8 mouse cellular contexts compared by ENCODE assay signal in the genomic region with DNA sequence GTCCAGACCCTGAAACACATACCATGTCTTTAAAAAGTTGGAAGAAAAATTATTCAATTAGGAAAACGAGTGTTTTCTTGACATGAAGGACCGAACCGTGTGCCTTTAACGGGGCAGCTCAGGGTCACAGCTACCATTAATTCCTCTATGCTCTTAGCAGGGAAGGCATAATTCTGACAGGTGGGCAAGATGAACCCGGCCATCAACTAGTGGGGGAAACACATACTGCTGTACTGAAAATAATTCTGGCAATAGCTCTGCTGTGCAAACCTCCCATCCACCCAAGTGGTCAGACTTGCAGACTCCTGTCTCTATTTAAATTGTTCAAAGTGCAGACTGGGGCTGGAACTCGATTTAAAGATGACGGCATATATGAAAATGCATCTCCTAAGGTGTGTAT. TPM values are rescaled to one million over a fixed set of nuclear protein-coding genes. Genes with fewer than 3 reads are reported as not detected.
DNase-seq lines count a peak whose midpoint lies in the region; ATAC-seq and TF ChIP-seq lines count a peak whose summit lies in the region.

No protein-coding gene starts in this region.

- no peaks in the 10 kb centered on the region for H3K9me3 ChIP-seq in heart, postnatal 0 days (replicated peaks; ENCODE audit: control insufficient read depth, low read length)
- H3K9me3 ChIP-seq in hindbrain, embryonic 13.5 days = no peaks in the 10 kb centered on the region
- H3K9me3 ChIP-seq in midbrain, embryonic 10.5 days (replicated peaks) = no peaks in the 10 kb centered on the region

- no peak for ATAC-seq in heart, postnatal 0 days (ENCODE audit: insufficient read depth, low read depth)
- ATAC-seq in hindbrain, embryonic 13.5 days (ENCODE audit: low FRiP score) = peak; percentile 35; the same call in 1 of the 2 replicates

- H3K27ac ChIP-seq in heart, postnatal 0 days (ENCODE audit: low read depth) = peak overlapping the region; percentile 78
- H3K27ac ChIP-seq in bone marrow, adult 2 months (ENCODE audit: control insufficient read depth, insufficient read depth, low read depth, low read length, poor library complexity) = peak overlapping the region; percentile 91
- H3K27ac ChIP-seq in hindbrain, embryonic 13.5 days = peak overlapping the region; percentile 92
- H3K27ac ChIP-seq in midbrain, embryonic 10.5 days (replicated peaks) = peak overlapping the region; percentile 96

- peak overlapping the region; percentile 65 for H3K4me2 ChIP-seq in heart, postnatal 0 days (ENCODE audit: low read depth, low read length)
- peak overlapping the region; percentile 66 for H3K4me2 ChIP-seq in hindbrain, embryonic 13.5 days

- DNase-seq in heart, postnatal 0 days (ENCODE audit: low spot score) = no peak
- DNase-seq in heart, postnatal 36 days = no peak
- no peak for DNase-seq in midbrain, embryonic 10.5 days (ENCODE audit: low spot score)
- DNase-seq in gastrocnemius, postnatal 14 days = no peak
- DNase-seq in adipocyte (ENCODE audit: low spot score) = no peak
- no peak for DNase-seq in right cerebral cortex, postnatal 14 days

- 0 out of 2 replicates have a peak, but pooled peaks cover 6% of the 10 kb centered on the region for H3K4me1 ChIP-seq in heart, postnatal 0 days (ENCODE audit: control insufficient read depth, insufficient read depth)
- H3K4me1 ChIP-seq in bone marrow, adult 2 months (ENCODE audit: control insufficient read depth, insufficient read depth, low read length) = peaks cover 1% of the 10 kb centered on the region; the same call in 1 of the 2 replicates
- peaks cover 14% of the 10 kb centered on the region for H3K4me1 ChIP-seq in hindbrain, embryonic 13.5 days (replicated peaks)
- peaks cover 20% of the 10 kb centered on the region for H3K4me1 ChIP-seq in midbrain, embryonic 10.5 days

- intact Hi-C loops in heart, postnatal 36 days (cut with DNase I) = loop anchor here (5.0 kb wide), 1 partner anchor 76 kb away; no protein-coding TSS in a partner anchor
- intact Hi-C loops in gastrocnemius, postnatal 14 days (cut with DNase I; ENCODE audit: low total_unique reads) = no loop called here

- H3K4me3 ChIP-seq in heart, postnatal 0 days (ENCODE audit: low read depth, low read length) = peak overlapping the region; percentile 91
- peak overlapping the region; percentile 72 for H3K4me3 ChIP-seq in bone marrow, adult 2 months (replicated peaks; ENCODE audit: control insufficient read depth, low read depth, low read length)
- H3K4me3 ChIP-seq in hindbrain, embryonic 13.5 days = peak overlapping the region; percentile 87
- peak overlapping the region; percentile 90 for H3K4me3 ChIP-seq in midbrain, embryonic 10.5 days

- TF ChIP-seq EP300 in heart, postnatal 0 days (IDR thresholded peaks at IDR 0.05; ENCODE audit: low read depth) = no peak

- H3K9ac ChIP-seq in heart, postnatal 0 days (replicated peaks; ENCODE audit: low read depth, low read length) = peak overlapping the region; percentile 83
- peak overlapping the region; percentile 95 for H3K9ac ChIP-seq in hindbrain, embryonic 13.5 days

- H3K27me3 ChIP-seq in heart, postnatal 0 days (ENCODE audit: control insufficient read depth, insufficient read depth, low read length) = no peaks in the 10 kb centered on the region
- H3K27me3 ChIP-seq in hindbrain, embryonic 13.5 days = no peaks in the 10 kb centered on the region
- no peaks in the 10 kb centered on the region for H3K27me3 ChIP-seq in midbrain, embryonic 10.5 days (ENCODE audit: low read depth, poor library complexity, severe bottlenecking)

- 20% methylated on average over 7 of the region's 7 CpGs for WGBS in heart, postnatal 0 days
- WGBS in bone marrow, adult 2 months = 21% methylated on average over 7 of the region's 7 CpGs
- 26% methylated on average over 7 of the region's 7 CpGs for WGBS in hindbrain, embryonic 13.5 days
- 27% methylated on average over 7 of the region's 7 CpGs for WGBS in midbrain, embryonic 10.5 days

- TF ChIP-seq POLR2A in bone marrow, adult 2 months (IDR thresholded peaks at IDR 0.05; ENCODE audit: borderline replicate concordance, control insufficient read depth, low read depth, low read length) = no peak

- TF ChIP-seq CTCF in heart, postnatal 0 days (IDR thresholded peaks at IDR 0.05; ENCODE audit: low read depth) = no peak
- no peak for TF ChIP-seq CTCF in bone marrow, adult 2 months (IDR thresholded peaks at IDR 0.05; ENCODE audit: control insufficient read depth, insufficient read depth, low read length)

- H3K36me3 ChIP-seq in heart, postnatal 0 days (replicated peaks; ENCODE audit: control insufficient read depth, insufficient read depth, low read length) = no peaks in the 10 kb centered on the region
- H3K36me3 ChIP-seq in hindbrain, embryonic 13.5 days = no peaks in the 10 kb centered on the region
- no peaks in the 10 kb centered on the region for H3K36me3 ChIP-seq in midbrain, embryonic 10.5 days

RNA-seq across cellular contexts. Expression of gene Btbd8, which starts 0.6 kb away (rescaled TPM):
- total RNA-seq in heart, postnatal 0 days (2014; rRNA removed; ENCODE audit: low replicate concordance) = 3.0 and 5.4 TPM in 2 replicates
- 1.8 and 2.5 TPM in 2 replicates for polyA plus RNA-seq in heart, postnatal 0 days (2015; fragmentation: Nextera tagmentation; extraction: Ambion mirVana)
- 1 to 10 TPM; 4.5 to 6.2 TPM for total RNA-seq in heart, postnatal 36 days (2021)
- 2.9 and 3.5 TPM in 2 replicates for polyA plus RNA-seq in bone marrow, adult 2 months (2011; ENCODE audit: insufficient read depth, insufficient read length, low replicate concordance, missing spikeins)
- polyA plus RNA-seq in hindbrain, embryonic 13.5 days (2015; fragmentation: Nextera tagmentation; extraction: Ambion mirVana) = 15.1 and 16.3 TPM in 2 replicates
- 4.6 and 6.4 TPM in 2 replicates for polyA plus RNA-seq in midbrain, embryonic 10.5 days (2016; fragmentation: Nextera tagmentation; extraction: Ambion mirVana)
- 10 to 100 TPM in 1 of 2 experiments, 1 to 10 TPM in 1; 9.8 to 16.1 TPM for total RNA-seq in gastrocnemius, postnatal 14 days (2021)

RNA-seq across cellular contexts. Expression of gene Lpcat2b, which starts 7.0 kb away (rescaled TPM):
- total RNA-seq in heart, postnatal 0 days (2014; rRNA removed; ENCODE audit: low replicate concordance) = not detected in 2 replicates
- not detected in 2 replicates for polyA plus RNA-seq in heart, postnatal 0 days (2015; fragmentation: Nextera tagmentation; extraction: Ambion mirVana)
- total RNA-seq in heart, postnatal 36 days (2021) = not detected
- not detected in 2 replicates for polyA plus RNA-seq in bone marrow, adult 2 months (2011; ENCODE audit: insufficient read depth, insufficient read length, low replicate concordance, missing spikeins)
- not detected in 2 replicates for polyA plus RNA-seq in hindbrain, embryonic 13.5 days (2015; fragmentation: Nextera tagmentation; extraction: Ambion mirVana)
- polyA plus RNA-seq in midbrain, embryonic 10.5 days (2016; fragmentation: Nextera tagmentation; extraction: Ambion mirVana) = not detected in 2 replicates
- total RNA-seq in gastrocnemius, postnatal 14 days (2021) = not detected

RNA-seq across cellular contexts. Expression of gene Ephx4, which starts 35.8 kb away (rescaled TPM):
- not detected in 2 replicates for total RNA-seq in heart, postnatal 0 days (2014; rRNA removed; ENCODE audit: low replicate concordance)
- polyA plus RNA-seq in heart, postnatal 0 days (2015; fragmentation: Nextera tagmentation; extraction: Ambion mirVana) = 1.6 and 2.5 TPM in 2 replicates
- total RNA-seq in heart, postnatal 36 days (2021) = under 1 TPM; 0.31 to 0.33 TPM
- polyA plus RNA-seq in bone marrow, adult 2 months (2011; ENCODE audit: insufficient read depth, insufficient read length, low replicate concordance, missing spikeins) = not detected in 2 replicates
- polyA plus RNA-seq in hindbrain, embryonic 13.5 days (2015; fragmentation: Nextera tagmentation; extraction: Ambion mirVana) = 1.7 and 1.9 TPM in 2 replicates
- polyA plus RNA-seq in midbrain, embryonic 10.5 days (2016; fragmentation: Nextera tagmentation; extraction: Ambion mirVana) = 0.57 and 0.99 TPM in 2 replicates
- 1 to 10 TPM; 1.4 to 1.7 TPM for total RNA-seq in gastrocnemius, postnatal 14 days (2021)
